13 mouse cellular contexts compared by ENCODE assay signal in the genomic region with DNA sequence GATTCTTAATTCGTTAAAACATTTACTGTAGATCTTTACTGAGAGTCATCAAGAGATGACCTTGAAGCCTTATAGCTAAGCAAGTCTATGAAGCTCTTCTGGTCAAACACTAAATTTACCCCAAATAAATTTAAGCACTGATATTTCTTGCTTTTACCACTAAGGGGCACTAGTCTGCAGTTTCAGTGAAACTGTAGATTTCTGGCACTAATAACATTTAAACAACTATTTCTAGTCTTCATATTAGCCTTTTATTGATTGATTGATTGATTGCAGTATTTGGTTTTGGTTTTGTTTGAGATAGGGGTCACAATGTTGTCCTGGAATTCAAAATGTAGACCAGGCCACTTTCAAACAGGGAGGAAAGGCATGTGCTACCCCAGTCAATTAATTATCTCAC. TPM values are rescaled to one million over a fixed set of nuclear protein-coding genes. Genes with fewer than 3 reads are reported as not detected.
DNase-seq lines count a peak whose midpoint lies in the region; ATAC-seq and TF ChIP-seq lines count a peak whose summit lies in the region.
"Had no signal": no experiment of that assay in that cellular context is flagged by ENCODE, and none has a peak within 500 bp of the region (broad histone marks: within the 10 kb centered on the region; RNA-seq: fewer than 3 reads in every experiment).

No protein-coding gene starts in this region.

- WGBS in heart, adult 2 months: 84% methylated on average over 1 of the region's 1 CpGs
- WGBS in liver, embryonic 14.5 days (ENCODE audit: insufficient replicate concordance): 70% methylated on average over 1 of the region's 1 CpGs
- 74% methylated on average over 1 of the region's 1 CpGs for WGBS in liver, embryonic 11.5 days

- H3K4me2 ChIP-seq in liver, embryonic 14.5 days (ENCODE audit: low read depth): no peak overlapping the region
- H3K4me2 ChIP-seq in liver, embryonic 11.5 days: no peak overlapping the region
- H3K4me2 ChIP-seq: kidney, embryonic 15.5 days had no signal

- H3K4me3 ChIP-seq in heart, adult 2 months: no peak overlapping the region
- no peak overlapping the region for H3K4me3 ChIP-seq in liver, embryonic 14.5 days (ENCODE audit: insufficient read depth in 1 of 2, low read depth in 2 of 2, low read length in 2 of 2)
- H3K4me3 ChIP-seq in liver, embryonic 11.5 days (ENCODE audit: low read depth, low read length): no peak overlapping the region
- H3K4me3 ChIP-seq: kidney, embryonic 15.5 days had no signal

- TF ChIP-seq POLR2A in heart, adult 2 months (IDR thresholded peaks at IDR 0.05; ENCODE audit: insufficient read depth, low read depth, low read length): no peak

- no peak for TF ChIP-seq EP300 in heart, adult 2 months (IDR thresholded peaks at IDR 0.05; ENCODE audit: insufficient read depth, low read depth, low read length)
- TF ChIP-seq EP300 in liver, embryonic 14.5 days (IDR thresholded peaks at IDR 0.05; ENCODE audit: low read depth): no peak

- no peak overlapping the region for H3K27ac ChIP-seq in heart, adult 2 months
- no peak overlapping the region for H3K27ac ChIP-seq in liver, embryonic 14.5 days
- H3K27ac ChIP-seq in liver, embryonic 11.5 days (ENCODE audit: low read depth, low read length): no peak overlapping the region
- H3K27ac ChIP-seq: kidney, embryonic 15.5 days had no signal

- intact Hi-C loops in heart, adult 2 months (cut with DNase I): loop anchor here (1.0 kb wide), 1 partner anchor 70 kb away; no protein-coding TSS in a partner anchor
- intact Hi-C loops in left cerebral cortex, postnatal 36 days (cut with DNase I): loop anchor here (2.0 to 10.0 kb wide), 2 partner anchors 70 to 214 kb away; a partner anchor contains a TSS

- no peak for ATAC-seq in liver, embryonic 14.5 days (ENCODE audit: insufficient read depth)
- no peak for ATAC-seq in liver, embryonic 11.5 days (replicated peaks; ENCODE audit: low FRiP score)
- peak; percentile 45 for ATAC-seq in CD4-positive, CD25-positive, alpha-beta regulatory T cell, adult 4 months

- DNase-seq in heart, adult 2 months: no peak
- DNase-seq in heart, postnatal 4 days: no peak
- no peak for DNase-seq in liver, embryonic 14.5 days (ENCODE audit: low read depth in 3 of 3, low spot score in 3 of 3)
- DNase-seq in liver, embryonic 11.5 days (ENCODE audit: low spot score): no peak
- peak; percentile 61 for DNase-seq in naive thymus-derived CD4-positive, alpha-beta T cell, adult 2 months (ENCODE audit: low read depth)
- DNase-seq in left cerebral cortex, postnatal 36 days (ENCODE audit: low spot score in 2 of 2): no peak
- no peak for DNase-seq in ovary, postnatal 14 days (ENCODE audit: low spot score)
- DNase-seq: embryo, embryonic 11 days; gastrocnemius, postnatal 25 days; heart, postnatal 14 days had no signal

- H3K9ac ChIP-seq in heart, adult 2 months (ENCODE audit: low read depth, low read length): no peak overlapping the region
- H3K9ac ChIP-seq in liver, embryonic 14.5 days (replicated peaks): no peak overlapping the region
- H3K9ac ChIP-seq in liver, embryonic 11.5 days (ENCODE audit: low read depth, low read length): no peak overlapping the region
- H3K9ac ChIP-seq: kidney, embryonic 15.5 days had no signal

- H3K79me2 ChIP-seq in heart, adult 2 months (replicated peaks; ENCODE audit: control insufficient read depth, insufficient read depth, low read length): no peaks in the 10 kb centered on the region

- H3K9me3 ChIP-seq in liver, embryonic 14.5 days (ENCODE audit: control insufficient read depth, low read length): no peaks in the 10 kb centered on the region
- H3K9me3 ChIP-seq in liver, embryonic 11.5 days (ENCODE audit: control insufficient read depth, low read length): no peaks in the 10 kb centered on the region
- H3K9me3 ChIP-seq: kidney, embryonic 15.5 days had no signal

- no peaks in the 10 kb centered on the region for H3K36me3 ChIP-seq in heart, adult 2 months (ENCODE audit: control insufficient read depth, insufficient read depth, low read length)
- peaks cover 54% of the 10 kb centered on the region for H3K36me3 ChIP-seq in liver, embryonic 14.5 days (replicated peaks; ENCODE audit: control insufficient read depth, insufficient read depth, low read depth)
- H3K36me3 ChIP-seq in liver, embryonic 11.5 days (ENCODE audit: control insufficient read depth, insufficient read depth, low read length): peaks cover 15% of the 10 kb centered on the region; the same call in 1 of the 2 replicates

- no peaks in the 10 kb centered on the region for H3K27me3 ChIP-seq in heart, adult 2 months (ENCODE audit: control insufficient read depth, insufficient read depth, low read length)
- no peaks in the 10 kb centered on the region for H3K27me3 ChIP-seq in liver, embryonic 14.5 days (ENCODE audit: control insufficient read depth, insufficient read depth, low read length)
- no peaks in the 10 kb centered on the region for H3K27me3 ChIP-seq in liver, embryonic 11.5 days (replicated peaks; ENCODE audit: control insufficient read depth, insufficient read depth, low read length)
- H3K27me3 ChIP-seq: kidney, embryonic 15.5 days had no signal

- no peaks in the 10 kb centered on the region for H3K4me1 ChIP-seq in heart, adult 2 months (ENCODE audit: control insufficient read depth, insufficient read depth, low read length)
- H3K4me1 ChIP-seq in liver, embryonic 14.5 days (replicated peaks; ENCODE audit: control insufficient read depth in 2 of 2, insufficient read depth in 2 of 2, low read length in 1 of 2): peaks cover 0 to 7% of the 10 kb centered on the region in 2 experiments; a peak in 1 of 4 replicates
- H3K4me1 ChIP-seq in liver, embryonic 11.5 days (replicated peaks; ENCODE audit: control insufficient read depth, insufficient read depth, low read length): no peaks in the 10 kb centered on the region
- H3K4me1 ChIP-seq: kidney, embryonic 15.5 days had no signal

- peak; percentile 75 for TF ChIP-seq CTCF in heart, adult 2 months (IDR thresholded peaks at IDR 0.05)
- TF ChIP-seq CTCF in liver, embryonic 14.5 days (IDR thresholded peaks at IDR 0.05; ENCODE audit: low read depth): peak; percentile 35; the same call in 1 of the 2 replicates

RNA-seq across cellular contexts. Expression of a gene that starts 20.9 kb away (rescaled TPM):
- total RNA-seq in heart, adult 2 months (2021): under 1 TPM; 0.57 to 0.94 TPM
- polyA plus RNA-seq in heart, adult 2 months (2012; rRNA removed): 0.82 and 0.91 TPM in 2 replicates
- 10 to 100 TPM; 24.0 to 24.7 TPM for total RNA-seq in heart, postnatal 4 days (2021)
- 10.3 and 20.1 TPM in 2 replicates for polyA plus RNA-seq in liver, embryonic 14.5 days (2012; rRNA removed)
- 48.6 and 49.4 TPM in 2 replicates for polyA plus RNA-seq in liver, embryonic 14.5 days (2014; fragmentation: Nextera tagmentation; extraction: Ambion mirVana)
- 41.8 and 46.2 TPM in 2 replicates for polyA plus RNA-seq in liver, embryonic 11.5 days (2014; fragmentation: Nextera tagmentation; extraction: Ambion mirVana)
- 1 to 10 TPM in 1 of 2 experiments, under 1 TPM in 1; 0.82 to 2.1 TPM for polyA plus RNA-seq in CD4-positive, CD25-positive, alpha-beta regulatory T cell, adult 4 months (2017; shearing (Covaris generic))
- total RNA-seq in left cerebral cortex, postnatal 36 days (2021): 10 to 100 TPM; 12.7 to 15.3 TPM

RNA-seq across cellular contexts. Expression of a gene that starts 38.2 kb away (rescaled TPM):
- under 1 TPM in 1 of 2 experiments, not detected in 1; 0.05 TPM for total RNA-seq in heart, adult 2 months (2021)
- polyA plus RNA-seq in heart, adult 2 months (2012; rRNA removed): 0.04 and 0.06 TPM in 2 replicates
- under 1 TPM; 0.12 to 0.23 TPM for total RNA-seq in heart, postnatal 4 days (2021)
- 0.70 and 0.88 TPM in 2 replicates for polyA plus RNA-seq in liver, embryonic 14.5 days (2012; rRNA removed)
- 0.30 and 0.53 TPM in 2 replicates for polyA plus RNA-seq in liver, embryonic 14.5 days (2014; fragmentation: Nextera tagmentation; extraction: Ambion mirVana)
- 0.44 and 0.45 TPM in 2 replicates for polyA plus RNA-seq in liver, embryonic 11.5 days (2014; fragmentation: Nextera tagmentation; extraction: Ambion mirVana)
- polyA plus RNA-seq in CD4-positive, CD25-positive, alpha-beta regulatory T cell, adult 4 months (2017; shearing (Covaris generic)): not detected
- total RNA-seq in left cerebral cortex, postnatal 36 days (2021): not detected
- polyA plus RNA-seq: neural tube, embryonic 14.5 days had no signal

RNA-seq across cellular contexts. Expression of a gene that starts 47.5 kb away (rescaled TPM):
- 10 to 100 TPM; 42.7 to 52.0 TPM for total RNA-seq in heart, adult 2 months (2021)
- polyA plus RNA-seq in heart, adult 2 months (2012; rRNA removed): 34.0 and 45.2 TPM in 2 replicates
- total RNA-seq in heart, postnatal 4 days (2021): 10 to 100 TPM; 29.4 to 33.6 TPM
- 17.7 and 22.7 TPM in 2 replicates for polyA plus RNA-seq in liver, embryonic 14.5 days (2012; rRNA removed)
- polyA plus RNA-seq in liver, embryonic 14.5 days (2014; fragmentation: Nextera tagmentation; extraction: Ambion mirVana): 38.5 and 45.7 TPM in 2 replicates
- 65.4 and 69.9 TPM in 2 replicates for polyA plus RNA-seq in liver, embryonic 11.5 days (2014; fragmentation: Nextera tagmentation; extraction: Ambion mirVana)
- 10 to 100 TPM; 69.6 to 75.5 TPM for polyA plus RNA-seq in CD4-positive, CD25-positive, alpha-beta regulatory T cell, adult 4 months (2017; shearing (Covaris generic))
- total RNA-seq in left cerebral cortex, postnatal 36 days (2021): 10 to 100 TPM; 29.9 to 33.1 TPM
